Mouse (Mus musculus): ENCODE measurements around the gene Emc3. TPM values are rescaled to one million over a fixed set of nuclear protein-coding genes. Genes with fewer than 3 reads are reported as not detected.

Gene Emc3
- polyA plus RNA-seq (2012; rRNA removed) = 37.7 and 46.5 TPM in 2 replicates

DNA sequence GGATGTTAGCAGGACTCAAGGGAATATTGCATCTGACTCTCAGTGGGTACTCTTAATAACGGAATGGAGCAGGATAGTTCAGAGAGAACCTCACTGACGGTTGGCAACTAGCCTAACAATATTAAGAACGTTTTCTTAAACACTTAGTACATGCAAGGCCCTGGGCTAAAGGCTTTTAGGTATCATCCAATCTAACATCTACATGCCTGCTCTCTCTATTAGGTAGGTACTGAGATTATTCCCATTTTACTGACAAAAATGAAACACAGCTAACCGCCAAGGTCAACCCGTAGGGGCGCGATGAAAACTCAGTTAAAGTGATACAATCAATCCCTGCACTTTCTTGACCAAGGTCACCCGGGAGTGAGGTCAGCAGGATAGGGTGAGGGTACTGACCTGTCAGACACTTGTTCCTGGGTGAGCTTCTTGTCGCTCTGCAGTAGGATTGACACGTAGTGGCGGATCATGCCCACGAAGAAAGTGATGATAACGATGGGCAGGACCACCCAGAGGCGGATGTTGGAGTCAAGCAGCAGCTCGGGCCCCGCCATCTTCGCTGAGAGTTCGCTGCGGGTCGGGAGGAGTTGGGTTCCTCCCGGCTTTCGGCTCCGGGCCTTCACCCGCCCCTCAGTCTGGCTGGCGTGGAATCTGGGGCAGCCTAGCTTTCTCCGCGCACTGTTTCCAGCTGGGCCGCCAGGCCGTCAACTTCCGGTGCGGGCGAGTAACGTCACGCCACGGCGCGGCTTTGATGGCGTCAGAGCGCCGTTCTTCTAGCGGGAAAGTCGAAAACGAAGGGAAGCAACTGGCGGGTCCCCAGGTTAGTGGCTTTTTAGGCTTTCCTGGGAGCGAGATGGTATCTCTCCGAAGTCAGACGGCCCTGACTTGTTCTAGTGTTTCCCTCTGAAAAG, at the start of gene Emc3, which contains the start of gene Fancd2:
Gene Emc3 (minus strand): TSS at position 721 of the 908 bp plus-strand sequence.
Gene Fancd2 (plus strand): TSS at position 751 of the 908 bp plus-strand sequence.
- 1% methylated on average over 47 of the region's 47 CpGs for WGBS

DNA sequence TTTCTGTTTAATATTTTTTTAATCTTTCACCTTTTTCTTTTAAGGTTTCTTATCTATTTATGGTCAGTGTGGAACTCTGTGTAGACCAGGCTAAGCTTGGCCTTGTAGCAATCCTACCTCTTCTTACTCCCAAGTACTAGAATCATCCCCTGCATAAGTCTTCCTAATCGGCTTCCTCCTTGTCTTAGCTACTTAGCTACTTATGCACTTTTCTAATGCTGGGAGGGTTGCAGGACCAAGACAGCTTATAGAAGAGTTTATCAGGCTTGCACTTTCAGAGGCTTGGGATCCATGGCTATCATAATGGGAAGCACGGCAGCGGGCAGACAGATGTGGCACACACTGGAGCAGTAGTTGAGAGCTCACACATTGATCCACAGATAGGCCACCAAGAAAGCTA, 47.9 kb upstream of the Emc3 start:
- no peak for DNase-seq (ENCODE audit: low read depth, low spot score)
- 95% methylated on average over 3 of the region's 3 CpGs for WGBS

More for the DNA sequence above, at the start of gene Emc3, which contains the start of gene Fancd2:
- peak; percentile 53 for DNase-seq (ENCODE audit: low read depth, low spot score)

DNA sequence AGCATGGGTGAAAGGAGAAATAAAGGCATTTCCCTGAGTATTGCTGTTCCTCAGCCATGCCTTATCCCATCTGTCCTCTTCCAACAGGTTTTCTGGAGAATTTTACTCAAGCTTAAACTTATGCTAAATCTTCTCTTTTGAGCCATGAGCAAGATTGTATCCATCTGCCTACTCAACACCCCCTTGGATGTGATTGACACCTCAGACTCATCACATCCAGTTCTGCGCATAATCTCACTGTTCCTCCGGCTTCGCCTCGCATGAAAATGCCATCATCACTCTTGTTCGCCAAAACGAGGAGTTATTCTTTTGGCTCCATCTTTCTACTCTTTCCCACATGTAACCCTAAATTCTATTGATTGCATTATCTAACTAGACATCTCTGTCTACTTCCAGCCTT, 44.6 kb upstream of the Emc3 start:
- over 99% methylated on average over 6 of the region's 6 CpGs for WGBS
- DNase-seq (ENCODE audit: low read depth, low spot score) = no peak

GRCm38 (mm10) chr6:113564557-113564956, 33.1 kb upstream of the Emc3 start:
- 57% methylated on average over 1 of the region's 1 CpGs for WGBS
- no peak for DNase-seq (ENCODE audit: low read depth, low spot score)

DNA sequence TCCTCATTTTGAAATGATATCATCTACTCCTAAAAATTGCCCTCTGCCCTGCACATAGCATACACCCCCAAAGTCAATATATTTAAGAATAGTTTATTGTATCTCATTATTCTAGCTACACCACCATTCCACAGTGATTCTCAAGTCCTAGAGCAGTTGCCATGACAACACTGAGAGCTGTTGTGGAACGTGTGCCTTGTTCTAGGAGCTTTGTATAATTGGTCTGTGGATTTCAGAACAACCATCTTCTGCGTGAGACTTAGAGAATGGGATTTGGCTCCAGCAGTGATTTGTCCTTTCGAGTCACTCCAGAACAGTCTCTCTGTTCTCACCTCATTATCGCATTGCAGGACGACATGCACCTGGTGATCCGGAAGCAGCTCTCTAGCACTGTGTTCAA, 28.3 kb upstream of the Emc3 start:
- 63% methylated on average over 6 of the region's 6 CpGs for WGBS
- DNase-seq (ENCODE audit: low read depth, low spot score) = no peak

DNA sequence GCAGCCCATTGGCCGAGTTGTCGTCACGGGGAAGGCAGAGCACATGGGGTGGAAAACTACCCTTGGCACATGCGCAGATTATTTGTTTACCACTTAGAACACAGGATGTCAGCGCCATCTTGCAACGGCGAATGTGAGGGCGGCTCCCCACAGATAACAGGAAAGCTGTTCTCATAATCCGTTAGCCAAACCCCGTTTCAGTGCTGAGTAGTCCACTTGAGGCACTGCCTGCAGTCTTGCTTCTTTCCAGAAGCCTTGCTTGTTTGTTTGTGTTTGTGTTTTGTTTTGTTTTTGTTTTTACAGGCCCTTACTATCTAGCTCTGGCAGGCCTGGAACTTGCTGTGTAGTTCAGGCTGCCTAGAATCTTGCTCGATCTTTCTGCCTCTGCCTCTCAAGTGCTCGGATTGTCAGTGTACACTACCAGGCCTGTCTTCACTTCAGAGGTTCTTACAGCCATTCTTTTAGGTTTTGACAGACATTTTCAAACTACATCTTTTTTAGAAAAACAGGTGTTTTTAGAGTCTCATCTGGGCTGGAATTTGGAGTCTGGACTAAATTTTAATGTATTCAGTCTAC, 12.5 kb upstream of the Emc3 start:
- 93% methylated on average over 12 of the region's 12 CpGs for WGBS
- DNase-seq (ENCODE audit: low read depth, low spot score) = no peak

DNA sequence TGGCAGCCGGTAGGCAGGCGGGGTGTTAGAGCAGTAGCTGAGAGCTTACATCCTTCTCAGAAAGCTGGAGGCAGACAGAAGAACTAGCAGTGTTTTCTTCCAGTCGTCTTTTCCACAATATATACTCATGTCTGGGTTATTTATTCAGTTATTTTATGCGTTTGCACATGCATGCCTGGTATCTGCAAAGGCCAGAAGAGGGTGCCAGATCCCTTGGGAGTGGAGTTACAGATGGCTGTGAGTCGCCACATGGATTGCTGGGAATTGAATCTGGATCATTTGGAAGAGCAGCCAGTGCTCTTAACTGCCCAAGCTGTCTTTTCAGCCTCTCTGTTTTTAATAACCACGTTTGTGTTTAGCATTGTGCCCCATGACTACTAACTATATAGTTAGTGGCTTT, 10.2 kb upstream of the Emc3 start:
- WGBS = 78% methylated on average over 6 of the region's 6 CpGs
- DNase-seq (ENCODE audit: low read depth, low spot score) = no peak

DNA sequence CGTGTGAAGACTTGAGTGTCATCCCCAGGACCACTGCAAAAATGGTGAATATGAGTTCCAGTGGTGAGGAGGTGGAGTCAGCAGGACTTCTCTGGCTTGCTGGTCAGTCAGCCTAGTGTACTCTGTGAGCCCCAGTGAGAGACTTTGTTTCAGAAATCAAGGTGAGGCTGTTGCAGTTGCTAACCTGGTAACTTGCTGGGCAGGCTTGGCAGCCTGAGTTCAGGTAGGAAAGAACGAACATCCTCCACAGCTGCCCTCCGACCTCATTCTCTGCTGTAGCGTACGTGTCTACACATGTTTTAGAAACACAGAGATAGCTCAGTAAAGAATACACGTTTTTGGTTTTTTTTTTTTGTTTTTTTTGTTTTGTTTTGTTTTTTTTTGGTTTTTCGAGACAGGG, 3.4 kb upstream of the Emc3 start:
- DNase-seq (ENCODE audit: low read depth, low spot score) = no peak
- WGBS = 81% methylated on average over 7 of the region's 7 CpGs

GRCm38 (mm10) chr6:113531840-113532404, 470 bp upstream of the Emc3 start:
- no peak for DNase-seq (ENCODE audit: low read depth, low spot score)
- 4% methylated on average over 7 of the region's 7 CpGs for WGBS

- WGBS = 55% methylated on average over 8 of the region's 8 CpGs
- no peak for DNase-seq (ENCODE audit: low read depth, low spot score)
Observed at GRCm38 (mm10) chr6:113523420-113523819, 8.0 kb downstream of the Emc3 start.

DNA sequence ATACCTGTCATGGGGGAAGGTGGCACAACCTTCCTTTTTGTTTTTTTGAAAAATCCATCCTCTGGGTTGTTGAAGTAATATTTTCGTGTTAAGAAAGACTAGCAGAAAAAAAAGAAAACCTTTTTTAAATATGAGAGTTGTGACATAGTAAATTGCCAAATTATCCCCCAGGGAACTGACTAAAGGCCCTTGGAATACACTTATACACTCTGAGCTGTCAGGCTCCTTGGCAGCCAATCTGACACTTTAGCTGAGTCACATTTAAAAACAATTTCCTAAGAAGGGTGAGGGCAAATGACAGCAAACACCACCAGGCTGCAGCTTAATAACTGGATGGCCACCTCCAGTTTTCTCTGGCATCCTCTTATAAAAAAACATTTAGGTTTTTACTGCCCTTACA, 9.1 kb downstream of the Emc3 start:
- 72% methylated on average over 1 of the region's 1 CpGs for WGBS
- no peak for DNase-seq (ENCODE audit: low read depth, low spot score)

- no peak for DNase-seq (ENCODE audit: low read depth, low spot score)
- WGBS = 78% methylated on average over 8 of the region's 8 CpGs
Observed at GRCm38 (mm10) chr6:113517434-113518080, 13.9 kb downstream of the Emc3 start.

GRCm38 (mm10) chr6:113514600-113514999, 16.9 kb downstream of the Emc3 start:
- 98% methylated on average over 3 of the region's 3 CpGs for WGBS
- no peak for DNase-seq (ENCODE audit: low read depth, low spot score)

- DNase-seq (ENCODE audit: low read depth, low spot score) = no peak
- 59% methylated on average over 6 of the region's 6 CpGs for WGBS
Observed at GRCm38 (mm10) chr6:113513944-113514343, 17.5 kb downstream of the Emc3 start.

GRCm38 (mm10) chr6:113508947-113509280, 22.5 kb downstream of the Emc3 start:
- DNase-seq (ENCODE audit: low read depth, low spot score) = no peak
- WGBS = 53% methylated on average over 5 of the region's 5 CpGs

DNA sequence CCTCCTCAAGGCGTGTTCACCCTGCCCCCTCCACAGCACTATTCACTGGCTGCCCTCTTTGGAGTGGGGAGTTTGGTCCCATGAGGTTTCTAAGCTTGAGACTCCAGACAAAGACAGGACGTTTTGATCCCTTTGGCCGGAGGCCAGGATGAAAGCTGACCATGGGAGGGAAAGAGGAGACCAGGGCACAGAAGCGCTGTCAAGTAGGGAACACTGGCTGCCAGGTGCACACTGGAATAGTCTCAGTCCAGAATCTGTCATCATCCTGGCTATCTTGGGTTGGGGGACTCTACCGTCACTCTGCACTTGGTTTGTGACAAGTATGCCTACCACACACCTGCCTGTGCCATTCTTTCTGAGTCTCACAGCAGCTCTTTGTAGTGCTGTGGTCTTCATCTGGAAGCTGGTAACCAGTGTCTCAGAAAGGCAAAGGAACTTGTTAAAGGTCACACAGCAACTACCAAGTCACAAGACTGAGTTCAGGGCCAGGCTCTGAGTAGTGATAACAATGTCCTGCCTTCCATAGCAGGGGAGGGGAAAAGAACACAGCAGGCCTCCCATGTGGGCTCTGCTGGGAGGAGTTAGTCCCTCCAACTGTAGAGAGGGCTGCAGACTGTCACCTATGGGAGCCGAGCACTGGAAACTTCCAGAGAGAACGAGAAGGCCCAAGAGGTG, 23.0 kb downstream of the Emc3 start:
- DNase-seq (ENCODE audit: low read depth, low spot score) = no peak
- 60% methylated on average over 7 of the region's 7 CpGs for WGBS

DNA sequence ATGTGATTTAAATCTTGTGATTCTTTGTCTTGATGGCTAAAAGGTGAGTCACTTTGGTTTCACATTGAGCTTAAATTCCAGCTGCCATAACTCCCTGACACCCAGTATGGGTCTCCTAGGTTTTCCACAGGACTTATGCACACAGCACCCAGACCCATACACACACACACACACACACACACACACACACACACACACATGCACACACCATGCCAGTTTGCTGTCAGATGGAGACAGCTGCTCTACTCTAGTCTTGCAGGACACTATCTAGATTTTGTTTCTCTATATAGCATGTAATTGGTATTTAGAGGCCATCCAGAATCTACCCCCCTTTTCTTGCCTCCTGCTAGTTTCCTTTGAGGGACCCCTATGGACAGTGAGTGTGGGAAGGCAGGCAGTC, 24.3 kb downstream of the Emc3 start:
- no peak for DNase-seq (ENCODE audit: low read depth, low spot score)

- DNase-seq (ENCODE audit: low read depth, low spot score) = no peak
- 69% methylated on average over 1 of the region's 1 CpGs for WGBS
Observed at GRCm38 (mm10) chr6:113505689-113506088, 25.8 kb downstream of the Emc3 start.

- WGBS = 95% methylated on average over 2 of the region's 2 CpGs
- DNase-seq (ENCODE audit: low read depth, low spot score) = no peak
Observed at GRCm38 (mm10) chr6:113502801-113503200, 28.7 kb downstream of the Emc3 start.

Data from large intestine, adult 2 months (tissue).